Mouse (Mus musculus) testis, adult 2 months (tissue): ENCODE data around the gene Rtl1.

Experiments used
- CTCF ChIP-seq: fragments of 200-500 bp; IDR thresholded peaks from 2 replicates; pipeline ENCODE4 v1.5.1; 2012; ENCODE audit warnings: low read depth, mild to moderate bottlenecking, inconsistent platforms, low read length, moderate library complexity; ENCODE audit not compliant: control insufficient read depth, insufficient read depth, insufficient replicate concordance
- POLR2A ChIP-seq: fragments of 200-500 bp; IDR thresholded peaks from 2 replicates; pipeline ENCODE4 v1.6.1; 2012; ENCODE audit warnings: low read depth, mild to moderate bottlenecking, inconsistent platforms, low read length, moderate library complexity; ENCODE audit not compliant: control insufficient read depth

DNA sequence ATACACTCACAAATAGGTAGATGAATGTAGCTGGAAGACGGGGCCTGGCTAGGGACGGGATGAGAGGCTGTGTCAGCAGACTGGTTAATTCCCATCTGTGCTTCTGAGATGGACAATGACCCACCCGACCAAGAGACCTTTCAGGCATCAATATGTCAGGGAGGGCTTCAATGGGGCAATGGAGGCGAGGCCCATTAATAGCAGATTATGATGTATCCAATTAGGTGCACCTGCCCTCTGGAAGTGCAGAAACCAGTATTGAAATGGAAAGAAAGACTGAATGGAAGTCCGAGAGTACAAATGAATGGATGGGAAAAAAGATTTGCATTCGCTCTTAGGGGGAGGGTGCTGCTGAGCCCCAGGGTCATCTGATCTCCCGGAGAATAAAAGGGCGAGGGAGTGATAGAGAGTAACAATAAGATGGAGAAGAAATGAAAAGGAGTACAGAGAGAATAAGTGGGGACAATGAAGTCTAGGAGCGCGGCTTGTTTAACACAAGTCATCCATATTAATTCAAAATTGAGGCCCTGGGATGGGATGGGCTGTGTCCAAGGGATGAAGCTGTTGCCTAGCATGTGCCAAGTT lies 39.9 kb downstream of the Rtl1 start:
- TF ChIP-seq CTCF, result no peak
- no peak for TF ChIP-seq POLR2A
